Mouse (Mus musculus): ENCODE measurements around the gene Csnk2a1. TPM values are rescaled to one million over a fixed set of nuclear protein-coding genes. Genes with fewer than 3 reads are reported as not detected.
A peak's percentile ranks its signal among the peaks of the same experiment; 100 is the strongest.

The Csnk2a1 gene
- polyA plus RNA-seq (2015; fragmentation: Nextera tagmentation; extraction: Ambion mirVana): 116 TPM in 2 replicates

DNA sequence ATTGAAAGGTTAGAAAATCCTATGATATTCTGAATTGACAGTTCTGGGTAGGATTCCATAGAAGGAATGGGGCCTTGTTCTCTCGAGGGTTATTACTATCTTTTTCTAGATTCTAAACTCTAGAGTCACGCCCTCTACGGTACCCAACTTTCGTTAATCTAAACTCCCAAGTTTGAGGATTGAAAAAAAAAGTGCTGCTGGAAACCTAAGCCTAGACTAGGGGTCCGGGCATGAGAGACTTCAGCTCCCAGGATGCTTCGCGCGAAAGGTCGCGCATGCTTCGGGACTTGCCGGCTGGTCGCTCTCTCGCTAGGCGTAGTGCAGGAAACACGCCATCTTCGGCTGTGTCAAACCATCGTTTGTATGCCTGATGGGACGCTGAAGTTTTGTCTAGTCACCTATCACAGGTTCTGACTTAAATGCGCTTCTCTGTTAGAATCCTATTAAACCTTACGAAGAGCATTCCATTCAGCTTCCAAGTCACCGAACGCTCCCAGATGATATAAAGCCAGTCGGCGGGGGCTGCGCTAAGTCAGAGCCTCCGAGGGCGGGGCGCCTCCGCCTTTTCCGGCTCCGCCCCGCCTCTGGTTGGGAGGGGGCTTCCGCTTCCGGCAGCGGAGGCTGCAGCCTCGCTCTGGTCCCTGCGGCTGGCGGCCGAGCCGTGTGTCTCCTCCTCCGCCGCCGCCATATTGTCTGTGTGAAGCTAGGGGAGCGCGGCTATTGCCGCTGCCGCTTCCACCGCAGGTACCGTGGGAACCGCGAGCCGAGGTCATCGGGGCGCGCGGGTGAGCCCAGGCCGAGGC is at the start of gene Csnk2a1:
Gene Csnk2a1, plus strand, starts transcription at position 592 of the 803 bp plus-strand sequence.
- no peaks in the 10 kb centered on the region for H3K9me3 ChIP-seq
- ATAC-seq (replicated peaks): peak; percentile 96
- H3K4me1 ChIP-seq: peaks cover 20% of the 10 kb centered on the region
- under 1% methylated on average over 58 of the region's 58 CpGs for WGBS
- no peaks in the 10 kb centered on the region for H3K36me3 ChIP-seq
- peak within 1 kb of the TSS; percentile 94 for H3K27ac ChIP-seq (replicated peaks)
- no peaks in the 10 kb centered on the region for H3K27me3 ChIP-seq
- peak within 1 kb of the TSS; percentile 86 for H3K9ac ChIP-seq (replicated peaks)
- peak within 1 kb of the TSS; percentile 84 for H3K4me3 ChIP-seq
- H3K4me2 ChIP-seq (replicated peaks): peak within 1 kb of the TSS; percentile 60

DNA sequence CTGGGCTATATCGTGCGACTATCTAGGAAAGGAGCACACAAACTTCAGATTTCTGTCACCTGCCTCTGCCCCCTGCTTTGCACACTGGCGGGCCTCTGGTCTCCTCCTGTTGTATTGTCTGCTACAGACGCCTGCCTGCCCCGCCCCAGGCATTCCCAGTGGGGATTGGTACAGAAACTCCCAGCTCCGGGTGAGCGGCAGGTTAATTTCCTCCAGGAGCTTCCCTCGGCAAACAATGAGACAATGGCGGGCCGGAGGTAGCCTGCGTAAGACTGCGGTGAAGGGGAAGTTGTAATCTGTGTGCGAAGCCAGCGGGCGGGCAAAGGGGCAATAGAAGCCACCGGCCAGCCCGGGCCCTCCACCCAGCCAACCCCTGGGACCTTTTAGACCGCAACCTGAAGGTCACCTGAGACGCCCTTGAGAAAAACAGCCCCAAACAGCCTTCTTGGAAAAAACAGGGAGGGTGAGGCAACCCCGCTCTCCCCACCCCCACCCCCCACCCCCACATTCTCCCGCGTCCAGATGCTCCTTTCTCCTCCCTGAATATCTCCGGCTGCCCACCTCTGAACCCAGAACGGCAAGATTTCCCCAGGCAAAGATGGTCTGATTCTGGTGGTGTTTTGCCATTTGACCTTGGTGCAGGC is 49.4 kb upstream of the Csnk2a1 start:
- H3K36me3 ChIP-seq: no peaks in the 10 kb centered on the region
- no peaks in the 10 kb centered on the region for H3K9me3 ChIP-seq
- whole genome bisulfite sequencing: 9% methylated on average over 24 of the region's 24 CpGs
- H3K27ac ChIP-seq (replicated peaks): no peak overlapping the region
- no peaks in the 10 kb centered on the region for H3K27me3 ChIP-seq
- ATAC-seq (replicated peaks): no peak
- H3K4me2 ChIP-seq (replicated peaks): peak overlapping the region; percentile 14; the same call in 1 of the 2 replicates
- no peak overlapping the region for H3K9ac ChIP-seq (replicated peaks)
- no peak overlapping the region for H3K4me3 ChIP-seq
- H3K4me1 ChIP-seq: 0 out of 2 replicates have a peak, but pooled peaks cover 4% of the 10 kb centered on the region

GRCm38 (mm10) chr2:152177806-152178170 is 48.9 kb upstream of the Csnk2a1 start:
- WGBS: 78% methylated on average over 6 of the region's 6 CpGs
- ATAC-seq (replicated peaks): no peak
- Histone ChIP-seq H3K27ac (replicated peaks) (no peak overlapping the region), H3K27me3 (no peaks in the 10 kb centered on the region), H3K9ac (replicated peaks) (no peak overlapping the region), H3K4me3 (no peak overlapping the region), H3K4me1 (0 out of 2 replicates have a peak, but pooled peaks cover 4% of the 10 kb centered on the region), H3K4me2 (replicated peaks) (no peak overlapping the region), H3K36me3 (no peaks in the 10 kb centered on the region), H3K9me3 (no peaks in the 10 kb centered on the region)

DNA sequence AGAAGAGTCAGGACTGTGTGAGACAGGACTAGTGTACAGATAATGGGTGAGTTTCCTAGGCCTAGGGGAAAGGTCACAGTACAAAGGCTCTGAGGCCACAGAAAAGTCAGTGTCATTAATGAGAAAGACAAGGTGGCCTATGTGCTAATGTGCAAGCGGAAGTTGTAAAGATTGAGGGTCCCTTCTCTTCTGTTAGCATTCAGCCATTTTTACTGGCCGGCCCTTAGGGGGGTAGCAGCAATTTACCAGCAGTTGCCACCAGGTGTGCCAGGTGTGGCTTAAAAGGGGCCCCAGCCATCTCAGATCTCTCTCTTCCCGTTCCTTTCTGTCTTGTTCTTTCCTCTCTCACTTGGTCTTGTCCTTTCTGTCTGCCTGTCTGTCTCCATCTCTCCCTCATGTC is 48.3 kb upstream of the Csnk2a1 start:
- no peaks in the 10 kb centered on the region for H3K27me3 ChIP-seq
- no peak overlapping the region for H3K9ac ChIP-seq (replicated peaks)
- H3K4me1 ChIP-seq: 0 out of 2 replicates have a peak, but pooled peaks cover 4% of the 10 kb centered on the region
- H3K27ac ChIP-seq (replicated peaks): no peak overlapping the region
- no peaks in the 10 kb centered on the region for H3K9me3 ChIP-seq
- no peaks in the 10 kb centered on the region for H3K36me3 ChIP-seq
- H3K4me3 ChIP-seq: no peak overlapping the region
- WGBS: 94% methylated on average over 3 of the region's 3 CpGs
- no peak for ATAC-seq (replicated peaks)
- H3K4me2 ChIP-seq (replicated peaks): no peak overlapping the region

- ATAC-seq (replicated peaks): no peak
- Histone ChIP-seq H3K9me3 (no peaks in the 10 kb centered on the region), H3K36me3 (no peaks in the 10 kb centered on the region), H3K27ac (replicated peaks) (no peak overlapping the region), H3K4me1 (0 out of 2 replicates have a peak, but pooled peaks cover 4% of the 10 kb centered on the region), H3K9ac (replicated peaks) (no peak overlapping the region), H3K4me3 (no peak overlapping the region), H3K4me2 (replicated peaks) (no peak overlapping the region), H3K27me3 (no peaks in the 10 kb centered on the region)
- WGBS: 86% methylated on average over 2 of the region's 2 CpGs
These were observed 47.3 kb upstream of the Csnk2a1 start for GRCm38 (mm10) chr2:152179301-152179700.

GRCm38 (mm10) chr2:152180323-152180722 is 46.3 kb upstream of the Csnk2a1 start:
- Histone ChIP-seq H3K27ac (replicated peaks) (no peak overlapping the region), H3K4me1 (0 out of 2 replicates have a peak, but pooled peaks cover 4% of the 10 kb centered on the region), H3K4me2 (replicated peaks) (no peak overlapping the region), H3K4me3 (no peak overlapping the region), H3K9ac (replicated peaks) (no peak overlapping the region), H3K9me3 (no peaks in the 10 kb centered on the region), H3K27me3 (no peaks in the 10 kb centered on the region), H3K36me3 (no peaks in the 10 kb centered on the region)
- ATAC-seq (replicated peaks): no peak
- 67% methylated on average over 6 of the region's 6 CpGs for WGBS

- 84% methylated on average over 5 of the region's 5 CpGs for WGBS
- H3K4me3 ChIP-seq: no peak overlapping the region
- no peaks in the 10 kb centered on the region for H3K9me3 ChIP-seq
- no peak overlapping the region for H3K9ac ChIP-seq (replicated peaks)
- H3K27ac ChIP-seq (replicated peaks): no peak overlapping the region
- H3K4me2 ChIP-seq (replicated peaks): no peak overlapping the region
- no peak for ATAC-seq (replicated peaks)
- H3K27me3 ChIP-seq: no peaks in the 10 kb centered on the region
- H3K4me1 ChIP-seq: no peaks in the 10 kb centered on the region
- H3K36me3 ChIP-seq: no peaks in the 10 kb centered on the region
These were observed 39.5 kb upstream of the Csnk2a1 start for GRCm38 (mm10) chr2:152187132-152187531.

- no peak overlapping the region for H3K27ac ChIP-seq (replicated peaks)
- H3K4me2 ChIP-seq (replicated peaks): no peak overlapping the region
- no peak for ATAC-seq (replicated peaks)
- 82% methylated on average over 7 of the region's 7 CpGs for WGBS
- H3K36me3 ChIP-seq: no peaks in the 10 kb centered on the region
- no peaks in the 10 kb centered on the region for H3K9me3 ChIP-seq
- no peak overlapping the region for H3K4me3 ChIP-seq
- no peaks in the 10 kb centered on the region for H3K4me1 ChIP-seq
- H3K27me3 ChIP-seq: no peaks in the 10 kb centered on the region
- H3K9ac ChIP-seq (replicated peaks): no peak overlapping the region
These were observed 37.4 kb upstream of the Csnk2a1 start for GRCm38 (mm10) chr2:152189213-152189612.

DNA sequence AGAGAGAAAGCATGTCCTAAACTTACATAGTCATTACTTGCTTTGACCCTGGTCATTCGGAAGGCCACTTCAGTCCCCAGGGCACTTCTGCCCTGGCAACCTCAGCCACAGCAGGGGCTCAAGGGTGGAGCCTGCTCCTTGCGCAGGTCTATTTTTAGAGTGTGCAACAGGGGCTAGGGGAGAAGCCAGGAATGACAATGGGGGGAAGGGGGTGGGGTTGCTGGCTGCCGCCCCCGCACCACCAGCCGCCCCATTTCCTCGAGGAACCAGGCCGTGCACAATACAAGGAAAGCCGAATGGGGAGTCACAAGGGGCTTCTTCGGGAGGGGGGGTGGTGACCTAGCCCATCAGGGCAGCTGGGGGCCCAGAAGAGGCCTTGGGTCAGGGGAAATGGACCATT is 37.0 kb upstream of the Csnk2a1 start:
- 63% methylated on average over 9 of the region's 9 CpGs for WGBS
- ATAC-seq (replicated peaks): no peak

GRCm38 (mm10) chr2:152190161-152190560 is 36.5 kb upstream of the Csnk2a1 start:
- WGBS: 78% methylated on average over 7 of the region's 7 CpGs
- H3K36me3 ChIP-seq: no peaks in the 10 kb centered on the region
- H3K4me3 ChIP-seq: no peak overlapping the region
- no peak overlapping the region for H3K27ac ChIP-seq (replicated peaks)
- no peaks in the 10 kb centered on the region for H3K9me3 ChIP-seq
- no peak overlapping the region for H3K9ac ChIP-seq (replicated peaks)
- no peaks in the 10 kb centered on the region for H3K4me1 ChIP-seq
- no peak for ATAC-seq (replicated peaks)
- H3K27me3 ChIP-seq: no peaks in the 10 kb centered on the region
- no peak overlapping the region for H3K4me2 ChIP-seq (replicated peaks)

More for the DNA sequence above, 37.0 kb upstream of the Csnk2a1 start:
- Histone ChIP-seq H3K4me3 (no peak overlapping the region), H3K27me3 (no peaks in the 10 kb centered on the region), H3K9me3 (no peaks in the 10 kb centered on the region), H3K36me3 (no peaks in the 10 kb centered on the region), H3K4me2 (replicated peaks) (no peak overlapping the region), H3K4me1 (no peaks in the 10 kb centered on the region), H3K9ac (replicated peaks) (no peak overlapping the region), H3K27ac (replicated peaks) (no peak overlapping the region)

GRCm38 (mm10) chr2:152192591-152193345 is 33.9 kb upstream of the Csnk2a1 start:
- ATAC-seq (replicated peaks): no peak
- no peaks in the 10 kb centered on the region for H3K9me3 ChIP-seq
- no peak overlapping the region for H3K4me3 ChIP-seq
- no peak overlapping the region for H3K4me2 ChIP-seq (replicated peaks)
- H3K27me3 ChIP-seq: no peaks in the 10 kb centered on the region
- no peaks in the 10 kb centered on the region for H3K36me3 ChIP-seq
- no peak overlapping the region for H3K27ac ChIP-seq (replicated peaks)
- H3K4me1 ChIP-seq: peaks cover 6% of the 10 kb centered on the region; the same call in 1 of the 2 replicates
- no peak overlapping the region for H3K9ac ChIP-seq (replicated peaks)
- WGBS: 72% methylated on average over 13 of the region's 13 CpGs

GRCm38 (mm10) chr2:152193346-152193710 is 33.3 kb upstream of the Csnk2a1 start:
- H3K9me3 ChIP-seq: no peaks in the 10 kb centered on the region
- H3K4me2 ChIP-seq (replicated peaks): no peak overlapping the region
- 81% methylated on average over 7 of the region's 7 CpGs for WGBS
- no peak overlapping the region for H3K27ac ChIP-seq (replicated peaks)
- ATAC-seq (replicated peaks): no peak
- no peak overlapping the region for H3K4me3 ChIP-seq
- peaks cover 6% of the 10 kb centered on the region; the same call in 1 of the 2 replicates for H3K4me1 ChIP-seq
- H3K36me3 ChIP-seq: no peaks in the 10 kb centered on the region
- no peak overlapping the region for H3K9ac ChIP-seq (replicated peaks)
- no peaks in the 10 kb centered on the region for H3K27me3 ChIP-seq
